Mouse (Mus musculus) liver, embryonic 15.5 days (tissue): ENCODE measurements around the gene Tbl1xr1. TPM values are rescaled to one million over a fixed set of nuclear protein-coding genes. Genes with fewer than 3 reads are reported as not detected.

Experiments used
- ATAC-seq: fragments of 200-750 bp; cut with Nextera tagmentation; 2 replicates; pipeline ENCODE4 v1.8.0; 2017; ENCODE audit warnings: moderate number of reproducible peaks, mild to moderate bottlenecking, moderate library complexity; ENCODE audit not compliant: insufficient read depth
- H3K27ac ChIP-seq: fragments of 300-500 bp; sonication (generic); replicated peaks from 2 replicates; pipeline ENCODE4 v1.5.1; 2015; ENCODE audit warnings: mild to moderate bottlenecking, inconsistent platforms
- H3K27me3 ChIP-seq: fragments of 300-500 bp; sonication (generic); 2 replicates; pipeline ENCODE4 v1.6.1; 2015; ENCODE audit warnings: mild to moderate bottlenecking, inconsistent platforms
- H3K36me3 ChIP-seq: fragments of 300-500 bp; sonication (generic); replicated peaks from 2 replicates; pipeline ENCODE4 v1.6.1; 2015; ENCODE audit warnings: moderate library complexity, mild to moderate bottlenecking, inconsistent platforms
- H3K4me1 ChIP-seq: fragments of 300-500 bp; sonication (generic); replicated peaks from 2 replicates; pipeline ENCODE4 v1.6.1; 2015; ENCODE audit warnings: inconsistent platforms
- H3K4me2 ChIP-seq: fragments of 300-500 bp; sonication (generic); 2 replicates; pipeline ENCODE4 v1.6.1; 2015; ENCODE audit warnings: moderate library complexity, mild to moderate bottlenecking, inconsistent platforms
- H3K4me3 ChIP-seq: fragments of 300-500 bp; sonication (generic); replicated peaks from 2 replicates; pipeline ENCODE4 v1.5.1; 2015; ENCODE audit warnings: mild to moderate bottlenecking, inconsistent platforms
- H3K9ac ChIP-seq: fragments of 300-500 bp; sonication (generic); 2 replicates; pipeline ENCODE4 v1.6.1; 2015; ENCODE audit warnings: moderate library complexity, mild to moderate bottlenecking, inconsistent platforms
- H3K9me3 ChIP-seq: fragments of 300-500 bp; sonication (generic); replicated peaks from 2 replicates; pipeline ENCODE4 v1.6.1; 2016; ENCODE audit warnings: inconsistent platforms
- WGBS: fragments of 180-500 bp; shearing (Covaris S2); methylation state at CpG from one replicate; pipeline ENCODE4 v1.1.7; 2015; ENCODE audit warnings: mixed read lengths; ENCODE audit not compliant: insufficient replicate concordance; 5-methylcytosine and 5-hydroxymethylcytosine counted together
- polyA plus RNA-seq: library from polyadenylated mRNA; unstranded; fragments of >200 nt; fragmentation: Nextera tagmentation; extraction: Ambion mirVana; gene quantifications from 2 replicates; pipeline ENCODE4 v1.2.1, GENCODE M21; 2015

The Tbl1xr1 gene
- polyA plus RNA-seq, 1 experiment from 2014 or later, result 4.7 TPM

GRCm38 (mm10) chr3:22221557-22221956, 145.1 kb downstream of the Tbl1xr1 start:
- H3K4me3 ChIP-seq, result no peak overlapping the region
- H3K27me3 ChIP-seq, result no peaks in the 10 kb centered on the region
- no peak overlapping the region for H3K4me2 ChIP-seq
- no peak overlapping the region for H3K27ac ChIP-seq
- H3K36me3 ChIP-seq, result no peaks in the 10 kb centered on the region
- H3K9ac ChIP-seq, result no peak overlapping the region
- H3K4me1 ChIP-seq, result no peaks in the 10 kb centered on the region
- 61% methylated on average over 2 of the region's 2 CpGs for WGBS
- no peak for ATAC-seq
- H3K9me3 ChIP-seq, result no peaks in the 10 kb centered on the region

DNA sequence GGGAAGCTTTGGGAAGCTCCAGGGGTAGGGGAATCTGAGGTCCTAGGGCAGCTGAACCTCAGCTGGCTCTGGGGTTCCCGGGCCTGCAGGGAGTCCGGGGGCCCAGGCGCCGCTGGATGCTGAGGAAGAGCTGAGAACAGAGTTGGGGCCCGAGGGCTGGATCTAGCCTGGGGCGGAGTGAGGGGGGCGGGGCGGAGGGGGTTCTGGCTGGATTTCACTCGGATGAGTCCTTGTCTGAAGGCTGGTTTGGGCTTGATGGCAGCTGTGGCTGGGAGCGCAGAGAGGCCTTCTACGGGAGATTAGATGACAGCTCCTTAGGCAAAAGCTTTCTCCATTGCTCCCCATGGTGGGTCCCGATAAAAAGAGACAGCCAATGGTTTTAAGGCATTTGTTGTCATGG, 145.9 kb downstream of the Tbl1xr1 start:
- Histone ChIP-seq H3K27ac (no peak overlapping the region), H3K4me2 (no peak overlapping the region), H3K4me1 (no peaks in the 10 kb centered on the region), H3K36me3 (no peaks in the 10 kb centered on the region), H3K4me3 (no peak overlapping the region), H3K9me3 (no peaks in the 10 kb centered on the region), H3K27me3 (no peaks in the 10 kb centered on the region), H3K9ac (no peak overlapping the region)
- no peak for ATAC-seq
- 45% methylated on average over 12 of the region's 12 CpGs for WGBS

DNA sequence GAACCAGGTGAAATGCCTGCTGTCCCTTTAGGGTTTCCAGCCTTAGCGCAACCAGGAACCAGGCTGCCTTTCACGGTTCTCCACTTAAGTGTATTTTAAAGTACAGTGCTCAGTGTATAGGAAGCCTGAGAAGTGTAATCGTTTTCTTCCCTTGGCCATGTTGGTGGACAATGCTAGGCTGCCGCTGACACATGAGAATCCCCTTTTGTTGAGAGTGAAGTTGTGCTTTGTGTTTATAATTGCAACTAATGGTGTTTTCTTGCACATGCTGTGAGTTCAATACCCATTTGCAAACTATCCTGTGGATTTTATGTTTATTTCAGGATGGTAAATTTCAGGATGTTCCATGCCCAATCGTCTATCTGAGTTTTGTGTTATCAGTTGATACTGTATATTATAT, 146.6 kb downstream of the Tbl1xr1 start:
- 69% methylated on average over 5 of the region's 5 CpGs for WGBS
- H3K36me3 ChIP-seq, result no peaks in the 10 kb centered on the region
- no peak overlapping the region for H3K27ac ChIP-seq
- no peaks in the 10 kb centered on the region for H3K27me3 ChIP-seq
- no peak overlapping the region for H3K4me3 ChIP-seq
- H3K9ac ChIP-seq, result no peak overlapping the region
- no peak overlapping the region for H3K4me2 ChIP-seq
- no peak for ATAC-seq
- no peaks in the 10 kb centered on the region for H3K9me3 ChIP-seq
- no peaks in the 10 kb centered on the region for H3K4me1 ChIP-seq

- Histone ChIP-seq H3K4me3 (no peak overlapping the region), H3K36me3 (no peaks in the 10 kb centered on the region), H3K27ac (no peak overlapping the region), H3K4me2 (no peak overlapping the region), H3K9me3 (no peaks in the 10 kb centered on the region), H3K9ac (no peak overlapping the region), H3K27me3 (no peaks in the 10 kb centered on the region), H3K4me1 (no peaks in the 10 kb centered on the region)
- no peak for ATAC-seq
- 36% methylated on average over 3 of the region's 3 CpGs for WGBS
These were observed 151.6 kb downstream of the Tbl1xr1 start for GRCm38 (mm10) chr3:22228052-22228451.

- H3K9me3 ChIP-seq, result no peaks in the 10 kb centered on the region
- no peak for ATAC-seq
- WGBS, result 26% methylated on average over 3 of the region's 3 CpGs
These were observed 154.2 kb downstream of the Tbl1xr1 start for GRCm38 (mm10) chr3:22230635-22231034.

DNA sequence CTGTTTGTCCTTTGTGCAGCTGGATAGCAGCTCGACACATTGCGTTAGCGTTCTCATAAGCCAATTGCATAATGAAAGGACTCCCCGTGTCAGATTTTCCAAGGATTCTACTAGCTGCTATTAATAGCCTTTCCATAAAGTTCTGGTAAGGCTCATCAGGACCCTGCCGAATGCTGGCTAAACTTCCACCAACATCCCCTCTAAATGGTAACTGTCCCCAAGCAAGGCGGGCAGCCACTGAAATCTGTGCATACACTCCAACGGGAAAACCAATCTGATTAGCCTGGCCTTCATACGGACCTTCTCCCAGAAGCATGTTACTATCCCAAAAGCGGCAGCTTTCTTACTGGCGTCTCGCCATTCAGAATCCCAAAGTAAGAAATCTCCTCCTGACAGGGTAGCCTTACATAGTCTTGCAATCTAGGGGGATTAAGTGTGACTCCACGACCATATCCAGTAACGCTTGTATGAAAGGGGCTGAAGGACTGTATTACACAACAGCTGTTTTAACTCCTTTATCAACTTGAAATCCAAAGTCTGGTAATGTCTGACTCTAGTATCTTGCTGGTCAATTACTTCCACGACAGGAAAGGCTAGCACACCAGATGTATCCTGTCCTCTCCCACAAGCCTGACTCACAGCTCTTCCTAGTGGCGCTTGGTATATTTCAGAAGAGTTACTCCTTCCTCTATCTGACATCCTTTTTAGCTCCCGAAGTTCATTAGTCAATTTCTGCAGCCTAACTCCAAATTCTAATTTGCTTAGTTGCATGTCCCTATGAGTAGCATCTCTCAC, 161.9 kb downstream of the Tbl1xr1 start:
- no peak overlapping the region for H3K4me2 ChIP-seq
- ATAC-seq, result no peak
- no peaks in the 10 kb centered on the region for H3K4me1 ChIP-seq
- 60% methylated on average over 16 of the region's 16 CpGs for WGBS
- no peak overlapping the region for H3K4me3 ChIP-seq
- no peaks in the 10 kb centered on the region for H3K27me3 ChIP-seq
- H3K9me3 ChIP-seq, result no peaks in the 10 kb centered on the region
- no peak overlapping the region for H3K9ac ChIP-seq
- no peak overlapping the region for H3K27ac ChIP-seq
- H3K36me3 ChIP-seq, result no peaks in the 10 kb centered on the region

More at GRCm38 (mm10) chr3:22230635-22231034, 154.2 kb downstream of the Tbl1xr1 start:
- no peaks in the 10 kb centered on the region for H3K27me3 ChIP-seq
- H3K9ac ChIP-seq, result no peak overlapping the region
- H3K4me3 ChIP-seq, result no peak overlapping the region
- H3K27ac ChIP-seq, result no peak overlapping the region
- H3K36me3 ChIP-seq, result no peaks in the 10 kb centered on the region
- no peaks in the 10 kb centered on the region for H3K4me1 ChIP-seq
- no peak overlapping the region for H3K4me2 ChIP-seq
